Mouse (Mus musculus) liver, adult 2 months (tissue): ENCODE data around the gene Fxyd2. TPM values are rescaled to one million over a fixed set of nuclear protein-coding genes. Genes with fewer than 3 reads are reported as not detected.

Experiments
- DNase-seq: peaks from one replicate; pipeline ENCODE4 v3.0.0-alpha.2; 2011; ENCODE audit warnings: low read depth, low spot score; ENCODE audit errors: extremely low read depth
- H3K27ac ChIP-seq: fragments of 200-500 bp; replicated peaks from 2 replicates; pipeline ENCODE4 v1.5.1; 2012; ENCODE audit warnings: low read depth, mild to moderate bottlenecking, control low read depth, inconsistent platforms, low read length; ENCODE audit not compliant: insufficient read depth
- H3K27me3 ChIP-seq: fragments of 200-500 bp; 2 replicates; pipeline ENCODE4 v1.6.1; 2012; ENCODE audit warnings: mild to moderate bottlenecking, moderate library complexity, low read length, inconsistent platforms; ENCODE audit not compliant: control insufficient read depth, insufficient read depth
- H3K36me3 ChIP-seq: fragments of 200-500 bp; 2 replicates; pipeline ENCODE4 v1.6.1; 2012; ENCODE audit warnings: low read length, inconsistent platforms; ENCODE audit not compliant: control insufficient read depth, insufficient read depth
- H3K4me1 ChIP-seq: fragments of 200-500 bp; 2 replicates; pipeline ENCODE4 v1.6.1; 2011; ENCODE audit warnings: low read length; ENCODE audit not compliant: control insufficient read depth, insufficient read depth
- H3K4me3 ChIP-seq: fragments of 200-500 bp; 2 replicates; pipeline ENCODE4 v1.5.1; 2011; ENCODE audit warnings: low read depth, mild to moderate bottlenecking, control low read depth, low read length, moderate library complexity; ENCODE audit not compliant: insufficient read depth
- H3K79me2 ChIP-seq: fragments of 200-500 bp; 2 replicates; pipeline ENCODE4 v1.6.1; 2012; ENCODE audit warnings: inconsistent platforms, mild to moderate bottlenecking, low read length, moderate library complexity; ENCODE audit not compliant: control insufficient read depth, insufficient read depth
- H3K9ac ChIP-seq: fragments of 200-500 bp; 2 replicates; pipeline ENCODE4 v1.6.1; 2012; ENCODE audit warnings: low read depth, mild to moderate bottlenecking, control low read depth, inconsistent platforms, low read length
- CTCF ChIP-seq: fragments of 200-500 bp; IDR thresholded peaks from 2 replicates; pipeline ENCODE4 v1.5.1; 2011; ENCODE audit warnings: low read depth, low read length, control low read depth
- POLR2A ChIP-seq: fragments of 200-500 bp; IDR thresholded peaks from 2 replicates; pipeline ENCODE4 v1.6.1; 2011; ENCODE audit warnings: low read length, control low read depth; ENCODE audit not compliant: insufficient read depth; ENCODE audit errors: extremely low read depth
- WGBS: fragments of 180-500 bp; shearing (Covaris S2); methylation state at CpG from one replicate; pipeline ENCODE4 v1.1.7; 2018; 5-methylcytosine and 5-hydroxymethylcytosine counted together
- polyA plus RNA-seq: library from polyadenylated mRNA; depleted of rRNA; stranded (reverse); fragments of >200 nt; gene quantifications from 2 replicates; pipeline ENCODE4 v1.2.3, GENCODE M21; 2012
- total RNA-seq: library from RNA; depleted of rRNA; stranded (reverse); fragments of >200 nt; gene quantifications from 2 replicates; pipeline ENCODE4 v1.2.3, GENCODE M21; 2014

The Fxyd2 gene
- total and polyA plus RNA-seq, 2 experiments: 0.29 TPM; not detected in 1

DNA sequence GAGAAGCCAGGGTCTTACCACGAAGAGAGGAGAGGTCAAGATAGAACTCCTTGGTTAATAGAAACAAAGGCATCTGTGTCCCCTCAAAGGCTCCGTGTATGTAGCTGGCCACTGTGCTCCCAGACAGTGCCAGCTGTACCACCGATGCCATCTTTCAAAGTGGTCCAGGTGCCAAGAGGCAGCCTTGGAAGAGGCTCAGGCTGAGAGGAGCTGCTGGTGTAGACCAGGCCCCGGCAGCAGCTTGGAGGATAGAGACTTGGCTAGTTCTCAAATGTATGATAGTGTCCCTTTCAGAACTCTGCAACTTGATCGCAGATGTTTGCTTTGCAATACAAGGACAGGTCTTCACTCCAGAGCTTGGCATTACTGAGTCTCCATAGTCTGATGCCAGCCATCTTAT, 17.1 kb upstream of the Fxyd2 start:
- H3K27me3 ChIP-seq: no peaks in the 10 kb centered on the region
- no peaks in the 10 kb centered on the region for H3K4me1 ChIP-seq
- no peaks in the 10 kb centered on the region for H3K79me2 ChIP-seq
- no peak overlapping the region for H3K9ac ChIP-seq
- no peak overlapping the region for H3K4me3 ChIP-seq
- DNase-seq: no peak
- TF ChIP-seq CTCF: no peak
- TF ChIP-seq POLR2A: no peak
- H3K27ac ChIP-seq: no peak overlapping the region
- WGBS: 77% methylated on average over 5 of the region's 5 CpGs
- H3K36me3 ChIP-seq: no peaks in the 10 kb centered on the region

DNA sequence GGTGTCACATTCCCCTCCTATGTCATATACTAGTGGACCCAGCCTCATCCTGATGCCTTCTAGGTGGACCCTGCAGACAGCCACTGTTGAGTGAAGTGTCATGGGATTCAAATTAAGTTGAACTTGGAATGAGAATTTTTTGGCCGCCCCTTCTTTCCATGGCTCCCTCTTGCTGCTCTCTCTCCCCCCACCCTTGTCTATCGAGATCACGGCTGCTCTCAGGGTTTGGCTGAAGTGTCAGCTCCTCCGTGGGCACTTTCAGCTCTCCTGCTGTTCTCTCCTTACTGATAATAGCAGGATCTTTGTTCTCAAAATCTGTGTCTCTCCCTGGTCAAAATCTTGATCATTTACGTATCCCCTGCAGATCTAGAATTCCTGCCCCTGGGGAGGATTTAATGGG, 16.6 kb upstream of the Fxyd2 start:
- TF ChIP-seq CTCF (no peak), POLR2A (no peak)
- Histone ChIP-seq H3K9ac (no peak overlapping the region), H3K27ac (no peak overlapping the region), H3K4me3 (no peak overlapping the region), H3K36me3 (no peaks in the 10 kb centered on the region), H3K79me2 (no peaks in the 10 kb centered on the region), H3K27me3 (no peaks in the 10 kb centered on the region), H3K4me1 (no peaks in the 10 kb centered on the region)
- WGBS: 85% methylated on average over 5 of the region's 5 CpGs
- no peak for DNase-seq

DNA sequence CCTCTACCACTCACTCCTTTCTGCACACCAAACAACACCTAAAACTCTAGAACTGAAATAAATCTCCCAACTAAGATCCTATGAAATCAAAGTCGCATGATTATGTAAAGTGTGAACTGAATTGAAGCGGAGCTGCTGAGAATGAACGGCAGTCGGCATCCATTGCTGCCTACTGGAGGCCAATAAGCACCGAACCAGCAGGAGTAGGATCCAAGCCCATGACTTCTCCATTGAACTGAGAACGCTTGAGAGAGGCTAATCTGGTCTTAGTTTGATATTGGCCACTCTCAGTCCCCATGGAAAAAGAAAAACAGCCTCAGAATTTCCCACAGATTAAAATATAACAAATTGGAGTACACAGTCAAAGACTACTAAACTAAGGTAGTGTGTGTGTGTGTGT, 15.6 kb upstream of the Fxyd2 start:
- TF ChIP-seq CTCF (no peak), POLR2A (no peak)
- no peak overlapping the region for H3K9ac ChIP-seq
- H3K27ac ChIP-seq: no peak overlapping the region
- no peaks in the 10 kb centered on the region for H3K36me3 ChIP-seq
- H3K4me1 ChIP-seq: no peaks in the 10 kb centered on the region
- 92% methylated on average over 6 of the region's 6 CpGs for WGBS
- H3K79me2 ChIP-seq: no peaks in the 10 kb centered on the region
- no peak overlapping the region for H3K4me3 ChIP-seq
- DNase-seq: no peak
- no peaks in the 10 kb centered on the region for H3K27me3 ChIP-seq

DNA sequence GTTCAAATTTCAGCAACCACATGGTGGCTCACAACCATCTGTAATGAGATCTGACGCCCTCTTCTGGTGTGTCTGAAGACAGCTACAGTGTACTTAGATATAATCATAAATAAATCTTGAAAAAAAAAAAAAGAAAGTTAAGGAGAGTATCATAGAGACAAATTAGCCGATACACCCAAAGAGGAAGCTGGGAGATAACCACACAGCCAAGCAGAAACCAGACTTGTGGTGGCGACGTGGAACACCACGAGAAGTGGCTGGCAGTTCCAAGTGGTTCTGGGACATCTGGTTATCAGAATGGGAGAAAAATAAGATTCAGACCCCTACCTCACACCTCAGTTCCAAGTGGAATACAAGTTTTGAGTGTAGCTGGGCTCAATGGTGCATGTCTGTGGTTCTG, 12.8 kb upstream of the Fxyd2 start:
- WGBS: 68% methylated on average over 5 of the region's 5 CpGs
- H3K36me3 ChIP-seq: no peaks in the 10 kb centered on the region
- H3K27me3 ChIP-seq: no peaks in the 10 kb centered on the region
- H3K4me3 ChIP-seq: no peak overlapping the region
- DNase-seq: no peak
- no peak overlapping the region for H3K27ac ChIP-seq
- H3K4me1 ChIP-seq: peaks cover 8% of the 10 kb centered on the region
- TF ChIP-seq CTCF: no peak
- no peak for TF ChIP-seq POLR2A
- no peaks in the 10 kb centered on the region for H3K79me2 ChIP-seq
- H3K9ac ChIP-seq: no peak overlapping the region

DNA sequence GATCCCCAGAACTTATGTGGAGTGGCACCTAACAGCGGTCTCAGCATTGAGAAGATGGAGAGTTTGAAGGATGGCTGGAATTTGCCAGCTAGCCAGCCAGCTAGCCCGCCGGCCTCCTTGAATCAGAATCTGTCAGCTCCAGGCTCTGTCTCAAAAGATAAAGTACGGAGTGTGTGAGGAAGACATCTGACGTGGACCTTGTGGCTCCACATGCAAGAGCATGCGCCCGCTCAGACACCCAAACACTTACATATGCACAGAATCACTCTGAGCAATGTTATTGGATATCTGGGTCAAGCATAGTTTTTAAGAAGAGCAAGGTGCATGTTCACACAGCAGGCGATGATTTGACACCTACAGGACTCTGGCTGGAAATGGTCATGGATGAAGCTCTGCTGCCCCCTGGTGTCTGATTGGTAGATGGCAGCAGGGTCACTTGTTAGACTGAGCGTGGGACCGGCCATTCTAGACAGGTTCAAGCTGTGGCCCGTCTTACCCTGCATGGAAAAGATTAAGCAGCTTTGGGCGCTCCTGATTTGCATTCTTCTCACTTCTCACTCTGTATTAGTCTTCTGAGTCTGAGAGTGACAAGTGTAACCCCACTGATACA, 11.0 kb upstream of the Fxyd2 start:
- Histone ChIP-seq H3K79me2 (no peaks in the 10 kb centered on the region), H3K4me1 (peaks cover 8% of the 10 kb centered on the region), H3K9ac (no peak overlapping the region), H3K36me3 (no peaks in the 10 kb centered on the region), H3K27me3 (no peaks in the 10 kb centered on the region), H3K4me3 (no peak overlapping the region), H3K27ac (no peak overlapping the region)
- 37% methylated on average over 12 of the region's 12 CpGs for WGBS
- DNase-seq: peak; percentile 58
- TF ChIP-seq CTCF (peak; percentile 95), POLR2A (no peak)

DNA sequence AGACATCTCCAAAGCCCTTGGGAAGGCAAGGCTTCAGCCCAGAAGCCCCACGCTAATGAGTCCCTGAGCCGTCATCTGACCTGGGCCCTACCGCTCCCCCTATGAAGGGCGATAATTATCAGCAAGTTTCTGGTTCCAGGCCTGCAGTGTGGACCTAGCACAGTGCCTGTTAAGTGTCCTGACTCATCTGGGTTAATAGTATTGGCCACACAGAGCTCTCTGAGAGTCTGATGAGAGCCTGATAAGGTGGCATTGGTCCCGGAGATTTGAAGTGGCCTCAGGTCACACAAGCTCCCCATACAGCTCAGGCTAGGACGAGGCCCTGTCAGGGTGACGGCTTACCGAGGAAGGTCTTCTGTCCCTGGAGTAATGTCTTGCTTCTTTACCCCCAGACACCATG, 9.9 kb upstream of the Fxyd2 start:
- peaks cover 8% of the 10 kb centered on the region for H3K4me1 ChIP-seq
- H3K4me3 ChIP-seq: no peak overlapping the region
- TF ChIP-seq POLR2A (no peak), CTCF (no peak)
- H3K9ac ChIP-seq: no peak overlapping the region
- H3K27ac ChIP-seq: no peak overlapping the region
- no peak for DNase-seq
- no peaks in the 10 kb centered on the region for H3K27me3 ChIP-seq
- 92% methylated on average over 8 of the region's 8 CpGs for WGBS
- H3K36me3 ChIP-seq: no peaks in the 10 kb centered on the region
- H3K79me2 ChIP-seq: no peaks in the 10 kb centered on the region
